Mouse (Mus musculus): ENCODE data around the gene Naa40.

Naa40 gene

DNA sequence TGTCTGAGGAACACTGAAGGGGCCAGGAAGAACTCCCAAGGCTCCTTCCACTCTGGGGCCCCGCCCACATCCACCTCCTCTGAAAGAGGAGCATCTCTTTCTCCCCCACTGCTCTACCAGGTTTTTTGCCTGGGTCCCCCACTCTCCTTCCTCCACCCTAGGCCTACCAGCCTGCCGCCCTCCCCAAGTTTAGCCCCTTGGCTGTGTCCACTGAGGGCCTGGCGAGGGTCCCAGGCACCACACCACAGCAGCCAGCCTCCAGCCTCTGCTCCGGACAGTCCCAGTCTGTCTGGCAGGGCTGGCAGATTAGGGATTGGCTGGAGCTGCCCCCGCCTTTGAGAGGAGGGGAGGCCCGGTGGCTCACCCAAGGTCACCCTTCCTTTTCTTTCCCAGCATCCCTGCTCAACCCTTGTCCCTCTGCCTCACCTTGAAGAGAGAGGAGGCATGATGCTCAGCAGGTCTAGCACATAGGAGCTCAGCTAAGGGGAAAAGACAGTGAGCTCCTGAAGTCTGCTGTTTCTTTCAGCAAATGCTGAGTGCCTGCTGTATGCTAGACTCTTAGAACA is 23.9 kb upstream of the Naa40 start:
- DNase-seq, result peak; percentile 82 to 89

DNA sequence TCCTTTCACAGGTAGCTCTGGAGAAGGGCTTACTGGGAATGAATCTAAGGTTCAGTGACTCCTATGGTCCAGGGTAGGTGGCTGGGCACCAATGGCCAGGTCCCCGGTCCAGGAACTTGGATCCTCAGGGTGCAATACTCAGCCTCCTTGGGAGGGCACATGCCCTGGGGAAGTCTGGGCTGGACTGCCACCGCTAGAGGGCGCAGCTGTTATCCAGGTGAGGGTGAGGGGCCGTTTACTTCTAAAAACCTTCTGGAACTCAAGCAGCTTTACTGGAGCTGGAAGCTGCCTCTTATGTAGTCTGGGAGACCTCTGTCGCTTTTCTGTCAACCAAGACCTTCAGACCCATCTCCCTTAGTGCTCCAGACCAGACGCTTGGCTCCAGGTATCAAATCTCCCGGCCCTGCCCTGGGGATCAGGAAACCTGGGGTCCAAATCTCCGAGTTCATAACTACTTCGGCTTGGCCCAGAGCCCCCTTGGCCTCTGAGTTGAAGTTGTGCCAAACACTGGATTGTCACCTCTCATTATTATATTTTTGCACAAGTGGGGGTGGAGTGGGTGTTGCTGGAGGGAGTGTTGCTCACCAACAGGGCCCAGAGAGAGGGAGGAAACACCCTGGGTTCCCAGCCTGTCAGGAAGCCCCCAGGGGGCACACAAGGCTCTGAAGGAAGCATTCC is 23.2 kb upstream of the Naa40 start:
- peak; percentile 91 to 94 for DNase-seq

DNA sequence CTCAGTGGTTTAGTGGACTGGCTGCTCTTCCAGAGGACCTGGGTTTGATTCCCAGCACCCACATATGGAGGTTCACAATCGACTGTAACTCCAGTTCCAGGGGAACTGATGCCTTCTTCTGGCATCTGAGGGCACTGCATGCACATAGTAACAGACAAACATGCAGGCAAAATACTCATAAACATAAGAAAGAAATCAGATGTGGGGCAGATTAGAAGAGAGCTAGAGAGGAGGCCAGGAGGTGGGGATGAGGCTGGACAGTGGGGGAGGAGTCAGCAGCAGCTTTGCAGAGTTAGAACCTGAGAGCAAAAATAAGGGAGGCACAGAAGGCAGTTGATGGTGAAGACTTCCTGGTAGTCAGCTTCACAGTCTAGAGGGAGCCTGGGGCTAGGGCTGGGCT is 21.6 kb upstream of the Naa40 start:
- DNase-seq, result no peak

DNA sequence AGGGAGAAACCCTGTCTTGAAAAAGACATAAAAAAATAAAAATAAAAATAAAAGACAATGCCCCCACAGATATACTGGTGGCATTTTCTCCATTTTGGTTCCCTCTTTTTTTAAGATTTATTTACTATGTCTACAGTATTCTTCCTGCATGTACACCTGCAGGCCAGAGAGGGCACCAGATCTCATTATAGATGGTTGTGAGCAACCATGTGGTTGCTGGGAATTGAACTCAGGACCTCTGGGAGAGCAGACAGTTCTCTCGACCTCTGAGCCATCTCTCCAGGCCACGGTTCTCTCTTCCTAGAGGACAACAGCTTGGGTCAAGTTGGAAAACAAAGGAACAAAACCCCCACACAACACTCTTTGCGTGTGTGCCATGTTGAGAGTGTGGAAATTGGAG is 21.0 kb upstream of the Naa40 start:
- no peak for DNase-seq

DNA sequence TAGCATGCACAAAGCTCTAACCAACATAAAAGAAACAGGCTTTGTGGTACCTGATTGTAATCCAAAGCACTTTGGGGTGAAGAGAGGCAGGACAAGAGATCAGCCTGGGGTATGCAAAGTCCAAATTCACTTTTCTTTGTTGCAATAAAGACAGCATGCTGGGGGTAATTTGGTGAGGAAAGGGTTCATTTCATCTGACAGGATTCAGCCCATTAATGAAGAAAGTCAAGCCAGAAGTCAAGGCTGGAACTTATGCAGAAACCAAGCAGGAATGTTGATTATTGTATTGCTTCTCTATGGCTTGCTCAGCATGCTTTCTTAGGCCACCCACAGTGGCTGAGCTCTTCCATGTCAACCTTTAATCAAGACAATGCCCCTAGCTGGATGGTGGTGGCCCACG is 20.5 kb upstream of the Naa40 start:
- no peak for DNase-seq

DNA sequence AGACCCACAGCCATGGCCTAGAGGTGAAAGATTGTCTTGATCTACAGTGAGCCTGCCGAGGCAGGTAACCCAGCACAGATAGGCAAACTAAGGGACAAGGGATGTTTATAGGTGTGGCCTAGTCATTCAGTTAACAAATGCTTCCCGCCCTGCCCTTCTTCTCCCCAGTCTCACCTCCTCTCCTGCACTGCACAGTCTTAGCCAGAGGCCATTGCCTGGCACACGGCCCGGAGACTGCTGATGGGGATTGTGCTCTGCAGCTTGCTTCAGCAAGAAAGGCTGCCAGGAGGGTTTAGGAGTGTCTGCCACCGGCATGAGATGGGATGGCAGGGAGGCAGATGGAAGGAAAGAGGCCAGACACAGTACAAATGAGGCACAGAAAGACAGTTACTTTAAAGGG is 16.9 kb upstream of the Naa40 start:
- peak; percentile 94 to 96 for DNase-seq

DNA sequence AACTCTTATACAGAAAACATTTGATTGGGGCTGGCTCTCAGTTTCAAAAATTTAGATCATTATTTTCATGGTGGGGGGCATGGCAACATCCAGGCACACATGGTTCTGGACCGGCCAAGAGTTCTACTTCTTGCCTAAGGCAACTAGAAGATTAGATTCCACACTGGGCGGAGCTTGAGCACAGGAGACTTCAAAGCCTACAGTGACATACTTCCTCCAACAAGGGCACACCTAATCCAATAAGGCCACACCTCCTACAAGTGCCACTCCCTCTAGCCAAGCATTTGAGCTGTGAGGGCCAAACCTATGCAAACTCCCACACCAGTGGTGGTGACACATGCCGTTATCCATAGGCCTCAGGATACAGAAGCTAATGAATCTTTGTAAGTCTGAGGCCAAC is 5.0 kb upstream of the Naa40 start:
- no peak for DNase-seq

DNA sequence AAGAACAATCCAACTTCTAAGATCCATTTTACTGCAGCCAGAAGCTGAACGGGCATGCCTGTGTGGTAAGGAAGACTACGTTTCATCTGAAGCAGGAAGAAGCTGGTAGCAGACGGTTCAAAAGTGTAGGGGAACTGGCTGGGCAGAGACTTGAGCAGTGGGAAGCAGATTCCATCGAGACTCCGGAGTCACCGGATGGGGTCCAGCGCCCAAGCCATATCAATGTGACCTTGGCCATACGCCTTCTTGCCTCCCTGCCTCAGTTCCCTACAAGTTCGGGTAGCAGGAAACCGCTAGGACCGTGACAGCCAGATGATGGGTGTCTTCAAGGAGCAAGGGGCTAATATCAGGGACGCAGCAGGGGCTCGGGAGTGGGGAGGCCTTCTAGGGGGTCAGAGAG is 692 bp downstream of the Naa40 start:
- peak in 1 of 2 experiments; percentile 58 for DNase-seq

DNA sequence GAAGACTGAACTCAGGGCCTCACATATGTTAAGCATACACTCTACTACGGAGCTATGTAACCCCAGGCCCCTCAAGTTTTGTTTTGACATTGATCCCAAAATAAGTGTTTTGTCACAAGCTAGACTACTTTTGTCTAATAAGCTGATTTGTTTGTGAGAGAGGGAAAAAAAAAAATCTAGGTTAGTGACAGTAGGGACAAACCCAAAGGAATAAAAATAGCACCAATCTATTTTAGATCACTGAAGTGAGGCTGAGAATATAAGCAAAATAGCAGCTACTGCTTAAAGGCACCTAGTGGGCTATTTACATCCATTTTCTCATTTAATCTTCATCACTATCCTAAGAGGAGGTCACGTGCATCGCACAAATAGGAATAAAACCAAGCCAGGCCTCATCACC is 1.4 kb downstream of the Naa40 start:
- DNase-seq, result no peak

DNA sequence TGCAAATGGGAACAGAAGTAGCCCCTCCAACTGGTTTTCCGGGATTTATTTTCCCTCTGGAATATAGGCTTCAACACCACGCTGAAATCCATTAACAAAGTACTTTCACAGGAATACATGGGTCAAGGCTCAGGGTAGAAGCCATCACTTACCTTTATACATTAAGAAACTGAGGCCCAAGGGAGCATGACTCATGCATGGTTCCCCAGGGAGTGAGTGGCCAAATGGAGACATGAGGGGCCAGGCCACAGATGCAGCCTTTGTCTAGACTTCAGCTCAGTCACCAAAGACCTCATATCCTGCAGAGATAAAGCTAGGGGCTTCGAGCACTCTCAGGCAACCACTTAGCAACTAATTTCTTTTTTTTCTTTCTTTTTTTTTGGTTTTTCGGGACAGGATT is 4.2 kb downstream of the Naa40 start:
- no peak for DNase-seq

DNA sequence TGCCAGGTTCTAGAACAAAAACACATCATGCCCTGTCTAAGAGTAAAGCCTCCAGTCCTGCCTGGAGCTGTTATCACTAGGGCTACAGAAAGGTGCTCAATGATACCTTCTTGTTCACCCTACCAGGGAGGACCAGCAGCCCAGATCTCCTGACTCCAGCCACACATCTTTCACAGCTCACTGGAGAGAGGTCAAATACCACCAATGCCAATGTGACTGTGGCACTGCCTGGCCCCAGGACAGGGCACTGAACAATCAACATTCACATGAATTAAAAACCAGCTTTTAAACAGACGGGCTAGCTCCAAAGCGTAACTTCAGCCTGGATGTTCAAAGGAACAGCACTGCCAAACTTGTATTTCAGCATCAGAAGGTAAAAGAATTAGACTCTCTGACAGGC is 5.0 kb downstream of the Naa40 start:
- DNase-seq, result no peak

DNA sequence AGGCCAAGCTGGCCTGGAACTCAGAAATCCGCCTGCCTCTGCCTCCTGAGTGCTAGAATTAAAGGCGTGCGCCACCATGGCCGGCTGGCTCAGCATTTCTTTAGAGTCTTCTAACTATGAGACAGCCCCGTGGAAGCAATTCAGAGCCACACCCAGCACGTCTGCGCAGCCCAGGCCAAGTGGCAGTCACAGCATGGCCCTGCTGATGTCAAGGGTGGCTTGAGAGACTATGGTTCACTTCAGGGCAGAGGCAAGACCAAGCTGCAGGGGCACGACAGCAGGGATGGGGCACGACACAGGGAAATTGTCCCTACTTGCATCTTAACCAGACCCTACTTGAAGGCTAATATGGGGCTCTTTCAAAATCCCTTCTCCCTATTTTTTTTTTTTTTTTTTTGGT is 5.5 kb downstream of the Naa40 start:
- no peak for DNase-seq

DNA sequence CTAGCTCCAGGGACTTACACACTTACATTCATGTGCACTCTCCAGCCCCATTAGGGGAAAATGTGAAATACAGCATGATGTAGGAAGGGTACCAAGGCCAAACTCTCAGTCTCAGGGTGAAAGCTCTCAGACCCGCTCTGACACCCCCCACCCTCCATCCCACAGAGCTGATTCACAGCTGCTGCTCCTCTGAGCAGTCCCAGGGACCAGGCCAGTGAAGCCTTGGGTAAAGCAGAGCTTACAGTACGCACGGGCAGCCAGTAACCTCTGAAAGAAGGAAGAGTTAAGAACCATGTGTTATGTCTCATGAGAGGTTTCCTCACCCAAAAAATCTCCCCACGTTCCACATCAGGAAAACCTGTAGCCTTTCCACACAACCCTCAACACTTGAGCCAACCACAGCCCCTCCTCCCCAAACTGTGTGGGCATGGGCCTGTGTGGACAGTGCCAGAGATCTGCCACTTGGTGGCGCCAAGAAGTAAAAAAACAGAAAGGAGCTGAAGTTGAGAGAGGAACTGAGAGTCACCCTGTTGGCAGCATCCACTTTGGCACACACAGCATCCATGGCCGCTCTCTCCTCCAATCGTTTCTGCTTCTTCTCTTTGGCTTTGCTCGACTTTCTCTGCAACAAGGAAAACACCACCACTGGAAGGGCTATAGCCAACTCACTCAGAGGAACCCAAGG is 6.3 kb downstream of the Naa40 start:
- DNase-seq, result peak; percentile 93 to 94

DNA sequence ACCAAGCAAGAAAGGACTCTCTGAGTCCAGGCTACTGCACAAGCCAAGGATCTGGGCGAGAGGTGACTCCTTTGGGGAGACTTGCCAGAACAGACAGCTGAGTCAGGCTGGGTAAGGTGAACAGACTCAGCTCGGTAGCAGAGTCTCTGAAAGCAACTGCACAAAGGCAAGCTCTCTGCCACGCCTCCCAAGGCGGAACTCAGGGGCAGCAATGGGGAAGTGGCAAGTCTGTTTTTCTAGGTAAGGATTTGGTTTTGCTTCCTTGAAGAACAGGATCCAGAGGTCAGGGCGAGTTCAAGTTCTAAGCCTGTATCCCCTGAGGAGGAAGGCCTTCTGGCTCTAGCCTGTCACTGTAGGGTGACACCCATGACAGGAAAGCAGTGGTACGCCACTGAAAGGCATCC is 14.5 kb downstream of the Naa40 start:
- DNase-seq, result no peak

DNA sequence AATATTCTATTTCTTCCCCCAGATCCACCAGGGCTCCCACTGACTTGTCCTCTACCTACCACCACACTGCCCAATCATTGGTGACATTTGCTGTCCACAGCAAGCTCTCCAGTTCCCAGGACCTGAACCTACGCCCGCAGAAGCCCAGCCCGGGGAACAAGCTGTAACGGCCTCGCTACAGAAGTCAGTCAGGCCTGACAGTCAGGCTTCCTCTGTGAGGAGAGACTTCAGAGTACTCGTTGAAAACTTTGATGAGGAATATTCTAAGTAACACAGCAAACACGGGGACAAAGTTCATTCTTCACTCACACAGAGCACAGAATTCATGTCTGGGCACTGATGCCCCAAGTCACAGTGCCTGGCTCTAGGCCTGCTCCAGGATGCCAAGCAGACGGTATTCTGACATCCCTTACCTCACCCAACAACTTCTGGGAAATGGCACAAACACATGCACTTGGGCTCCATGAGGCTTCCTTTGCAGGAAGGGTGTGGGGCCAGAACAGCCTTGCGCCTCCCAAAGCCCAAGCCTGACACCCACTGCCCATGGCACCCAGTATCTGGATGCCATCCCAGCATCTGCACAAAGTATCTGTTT is 15.8 kb downstream of the Naa40 start:
- no peak for DNase-seq

DNA sequence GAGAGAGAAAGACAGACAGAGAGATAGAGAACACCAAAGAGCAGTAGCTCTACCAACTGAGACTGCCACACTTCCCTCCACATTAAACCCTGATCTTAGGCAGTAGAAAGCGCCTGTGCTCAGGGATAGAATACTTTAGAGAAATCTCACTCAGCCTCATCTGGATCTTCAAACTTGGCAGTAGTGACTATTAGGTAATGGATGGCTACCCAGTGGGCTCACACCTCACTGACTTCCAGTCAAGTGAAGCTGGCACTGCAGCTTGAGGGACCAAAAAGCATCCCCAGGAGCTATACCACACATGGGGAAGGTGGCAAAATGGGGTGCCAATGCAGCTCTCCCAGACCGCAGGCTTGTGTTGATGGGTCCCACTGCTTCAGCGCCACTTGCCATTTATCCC is 16.7 kb downstream of the Naa40 start:
- no peak for DNase-seq

DNA sequence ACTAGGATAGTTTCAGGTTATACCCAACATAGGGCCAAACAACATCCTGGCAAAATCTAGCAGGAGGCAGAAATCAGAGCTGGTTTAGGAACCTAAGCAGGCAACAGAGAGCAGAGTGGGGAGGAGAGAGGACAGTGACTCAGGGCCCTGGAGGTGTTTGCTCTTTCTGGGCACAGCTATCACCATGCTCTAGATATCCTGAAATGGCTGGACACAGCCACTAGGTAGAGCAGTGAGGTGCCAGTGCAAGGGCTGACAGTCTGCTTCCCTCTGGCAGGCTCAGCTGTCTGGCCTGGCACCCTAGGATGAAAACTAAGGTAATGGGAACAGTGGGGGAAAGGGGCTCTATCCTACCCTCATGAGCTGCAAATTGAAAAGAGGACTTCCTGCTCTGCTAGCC is 17.5 kb downstream of the Naa40 start:
- DNase-seq, result no peak

DNA sequence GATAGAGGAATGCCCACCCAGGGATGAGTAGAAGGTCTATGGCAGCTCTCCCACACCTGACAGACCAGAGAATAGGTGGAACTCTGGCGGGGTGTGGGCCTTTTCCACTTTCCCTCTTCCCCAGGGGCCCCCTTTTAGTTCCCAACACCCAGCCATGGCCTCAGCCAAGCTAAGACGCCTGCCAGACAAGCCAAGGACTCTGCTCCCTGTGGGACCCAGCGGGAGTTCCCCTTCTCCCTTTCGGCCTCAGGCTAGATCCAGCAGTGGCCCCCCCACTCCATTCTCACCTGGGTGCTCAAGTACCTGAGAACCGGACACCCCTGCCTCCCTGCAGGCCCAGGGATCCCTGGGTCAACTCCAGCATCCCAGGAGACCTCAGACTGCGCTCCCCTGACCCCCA is 18.8 kb downstream of the Naa40 start:
- DNase-seq, result no peak

DNA sequence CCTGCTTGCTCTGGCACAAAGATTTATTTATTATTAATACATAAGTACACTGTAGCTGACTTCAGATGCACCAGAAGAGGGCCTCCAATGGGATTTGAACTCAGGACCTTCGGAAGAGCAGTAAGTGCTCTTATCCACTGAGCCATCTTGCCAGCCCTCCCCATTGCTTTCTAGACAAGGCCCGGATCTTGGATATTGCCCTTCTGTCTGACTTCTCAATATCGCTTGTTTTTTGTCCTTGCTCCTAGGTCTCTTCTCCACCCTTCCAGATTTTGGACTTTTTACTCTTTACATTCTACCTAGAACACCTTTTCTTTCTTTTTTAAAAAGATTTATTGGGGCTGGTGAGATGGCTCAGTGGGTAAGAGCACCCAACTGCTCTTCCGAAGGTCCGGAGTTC is 22.2 kb downstream of the Naa40 start:
- DNase-seq, result no peak

DNA sequence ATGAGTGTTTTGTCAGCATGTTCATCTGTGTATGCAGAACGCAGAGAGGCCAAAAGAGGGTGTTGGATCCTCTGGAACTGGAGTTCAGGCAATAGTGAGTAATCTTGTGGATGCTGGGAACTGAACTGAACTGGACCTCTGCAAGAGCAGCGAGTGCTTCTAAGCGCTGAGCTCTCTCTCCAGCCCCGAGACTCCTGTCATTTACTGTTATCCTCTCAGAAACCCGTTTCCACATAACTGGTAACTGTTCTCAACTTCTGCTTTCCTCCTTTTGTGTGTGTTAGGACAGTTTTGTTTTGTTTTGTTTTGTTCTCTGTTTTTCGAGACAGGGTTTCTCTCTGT is 23.1 kb downstream of the Naa40 start:
- no peak for DNase-seq

DNA sequence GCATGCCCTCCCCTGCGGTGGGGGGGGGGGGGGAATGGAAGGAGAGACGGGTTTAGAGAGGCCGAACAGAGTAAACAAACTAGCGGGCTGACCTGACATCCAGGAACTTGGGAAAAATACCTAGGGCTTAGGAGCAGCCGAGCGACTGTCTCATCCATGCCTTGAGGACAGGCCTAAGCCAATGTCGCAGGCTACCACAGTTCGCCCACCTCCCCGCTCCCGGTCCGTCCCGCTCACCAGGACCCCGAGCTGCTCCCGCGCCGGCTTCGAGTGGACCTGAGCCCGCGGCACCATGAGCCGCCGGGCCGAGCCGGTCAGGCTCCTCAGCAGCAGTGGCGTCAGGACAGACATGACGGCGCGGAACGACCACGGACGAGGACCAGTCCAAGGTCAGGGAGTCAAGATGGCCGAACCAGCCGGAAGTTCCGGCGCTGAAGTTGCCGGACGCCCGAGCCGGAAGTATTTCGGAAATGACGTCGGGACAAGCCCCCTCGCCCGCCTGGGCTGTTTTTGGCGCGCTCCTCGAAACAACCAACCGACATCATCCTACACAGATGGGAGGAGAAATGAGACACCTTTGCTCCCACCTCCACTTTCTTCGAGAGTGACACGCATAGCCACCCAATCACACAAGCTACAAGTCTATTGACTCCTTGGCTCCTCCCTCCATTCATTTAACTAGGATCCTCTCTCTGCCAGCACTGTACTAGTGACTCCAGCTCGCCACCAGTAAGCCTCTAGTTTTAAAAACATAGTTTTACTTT is 23.6 kb downstream of the Naa40 start, which contains the start of gene Cox8a:
Cox8a (minus strand) TSS at position 455 of the 764 bp plus-strand sequence.
- peak; percentile 98 for DNase-seq

DNA sequence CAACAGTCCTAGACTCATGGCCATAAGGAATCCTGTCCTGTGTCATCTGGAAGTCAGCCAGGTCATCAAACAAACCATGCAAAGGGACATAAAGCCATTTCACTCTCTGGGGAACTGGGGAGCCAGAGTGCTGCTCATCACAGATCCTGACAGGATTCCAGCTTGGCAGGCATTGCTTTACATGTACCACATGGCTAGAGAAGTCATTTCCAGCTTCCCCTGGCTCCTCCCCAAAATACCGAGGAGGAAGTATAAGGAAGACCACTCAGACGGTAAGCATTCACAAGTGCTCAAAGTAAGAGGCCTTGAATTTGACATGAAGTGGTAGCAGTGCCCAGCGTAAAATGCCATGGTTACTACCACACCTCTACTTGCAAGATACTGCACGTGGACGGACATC is 26.5 kb downstream of the Naa40 start:
- peak; percentile 79 to 80 for DNase-seq

DNA sequence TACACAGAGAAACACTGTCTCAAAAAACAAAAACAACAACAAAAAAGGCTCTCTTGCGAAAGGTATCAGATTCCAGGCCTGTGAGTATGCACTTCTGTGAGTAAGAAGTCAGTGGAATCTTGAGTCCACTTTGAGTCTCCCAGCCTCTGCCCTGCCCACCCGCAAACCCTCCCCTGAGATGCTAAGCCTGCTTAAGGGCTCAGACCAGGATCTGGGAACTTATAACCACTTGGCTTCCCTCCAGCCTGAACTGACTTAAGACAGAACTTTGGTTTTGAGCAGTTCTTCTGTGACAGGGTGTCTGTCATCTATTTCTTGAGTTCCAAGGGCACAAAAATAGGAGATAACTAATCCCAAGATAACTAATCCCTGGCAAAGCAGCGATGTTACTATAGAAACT is 28.0 kb downstream of the Naa40 start:
- no peak for DNase-seq
